Mouse (Mus musculus) neural tube, embryonic 11.5 days (tissue): ENCODE data around the gene Tnc. TPM values are rescaled to one million over a fixed set of nuclear protein-coding genes. Genes with fewer than 3 reads are reported as not detected.

Experiments used
- ATAC-seq: fragments of 200-750 bp; cut with Nextera tagmentation; 2 replicates; pipeline ENCODE4 v1.8.0; 2017; ENCODE audit warnings: moderate number of reproducible peaks, mild to moderate bottlenecking, moderate TSS enrichment, moderate library complexity; ENCODE audit not compliant: insufficient read depth, low FRiP score, low TSS enrichment
- DNase-seq: peaks from one replicate; pipeline ENCODE4 v3.0.0-alpha.2; 2015; ENCODE audit warnings: low spot score
- H3K27ac ChIP-seq: fragments of 300-500 bp; sonication (generic); 2 replicates; pipeline ENCODE4 v1.5.1; 2014; ENCODE audit warnings: low read depth, mild to moderate bottlenecking, low read length
- H3K27me3 ChIP-seq: fragments of 300-500 bp; sonication (generic); 2 replicates; pipeline ENCODE4 v1.6.1; 2014; ENCODE audit warnings: mild to moderate bottlenecking, low read length, mixed read lengths; ENCODE audit not compliant: control insufficient read depth, insufficient read depth
- H3K36me3 ChIP-seq: fragments of 300-500 bp; sonication (generic); 2 replicates; pipeline ENCODE4 v1.6.1; 2014; ENCODE audit warnings: mild to moderate bottlenecking, low read length, moderate library complexity, mixed read lengths; ENCODE audit not compliant: control insufficient read depth, insufficient read depth
- H3K4me1 ChIP-seq: fragments of 300-500 bp; sonication (generic); 2 replicates; pipeline ENCODE4 v1.6.1; 2014; ENCODE audit warnings: low read length, mixed read lengths; ENCODE audit not compliant: control insufficient read depth, insufficient read depth
- H3K4me2 ChIP-seq: fragments of 300-500 bp; sonication (generic); 2 replicates; pipeline ENCODE4 v1.6.1; 2014; ENCODE audit warnings: low read depth, mild to moderate bottlenecking, moderate library complexity
- H3K4me3 ChIP-seq: fragments of 300-500 bp; sonication (generic); 2 replicates; pipeline ENCODE4 v1.5.1; 2014; ENCODE audit warnings: low read depth, low read length
- H3K9ac ChIP-seq: fragments of 300-500 bp; sonication (generic); 2 replicates; pipeline ENCODE4 v1.6.1; 2014; ENCODE audit warnings: mild to moderate bottlenecking, low read length
- H3K9me3 ChIP-seq: fragments of 300-500 bp; sonication (generic); 2 replicates; pipeline ENCODE4 v1.6.1; 2016; ENCODE audit warnings: low read length; ENCODE audit not compliant: control insufficient read depth
- WGBS: fragments of 180-500 bp; shearing (Covaris S2); extraction: QIAGEN DNeasy Blood & Tissue Kit; methylation state at CpG from one replicate; pipeline ENCODE4 v1.1.7; 2014; 5-methylcytosine and 5-hydroxymethylcytosine counted together
- polyA plus RNA-seq: library from polyadenylated mRNA; unstranded; fragments of >200 nt; fragmentation: Nextera tagmentation; extraction: Ambion mirVana; gene quantifications from 2 replicates; pipeline ENCODE4 v1.2.1, GENCODE M21; 2014

The Tnc gene
- polyA plus RNA-seq, 1 experiment from 2014 or later: 7.2 TPM

- ATAC-seq: no peak
- no peak for DNase-seq
- no peak overlapping the region for H3K9ac ChIP-seq
- H3K27me3 ChIP-seq: no peaks in the 10 kb centered on the region
- H3K4me2 ChIP-seq: no peak overlapping the region
- no peaks in the 10 kb centered on the region for H3K9me3 ChIP-seq
- H3K4me3 ChIP-seq: no peak overlapping the region
- H3K4me1 ChIP-seq: no peaks in the 10 kb centered on the region
- H3K27ac ChIP-seq: no peak overlapping the region
- WGBS: 93% methylated on average over 5 of the region's 5 CpGs
- H3K36me3 ChIP-seq: no peaks in the 10 kb centered on the region
Observed at GRCm38 (mm10) chr4:63988090-63988489, 58.7 kb downstream of the Tnc start.

- no peak for ATAC-seq
- Histone ChIP-seq H3K4me3 (no peak overlapping the region), H3K9me3 (no peaks in the 10 kb centered on the region), H3K4me2 (no peak overlapping the region), H3K4me1 (no peaks in the 10 kb centered on the region), H3K36me3 (no peaks in the 10 kb centered on the region), H3K27ac (no peak overlapping the region), H3K27me3 (no peaks in the 10 kb centered on the region), H3K9ac (no peak overlapping the region)
- DNase-seq: no peak
Observed at GRCm38 (mm10) chr4:63986576-63986975, 60.2 kb downstream of the Tnc start.

- no peaks in the 10 kb centered on the region for H3K4me1 ChIP-seq
- no peak overlapping the region for H3K4me2 ChIP-seq
- 59% methylated on average over 8 of the region's 8 CpGs for WGBS
- H3K27me3 ChIP-seq: no peaks in the 10 kb centered on the region
- DNase-seq: no peak
- no peak overlapping the region for H3K27ac ChIP-seq
- H3K9ac ChIP-seq: no peak overlapping the region
- no peaks in the 10 kb centered on the region for H3K9me3 ChIP-seq
- H3K4me3 ChIP-seq: no peak overlapping the region
- no peaks in the 10 kb centered on the region for H3K36me3 ChIP-seq
- ATAC-seq: no peak
Observed at GRCm38 (mm10) chr4:63983098-63983445, 63.7 kb downstream of the Tnc start.

GRCm38 (mm10) chr4:63982425-63983097 is 64.3 kb downstream of the Tnc start:
- ATAC-seq (no peak), DNase-seq (no peak)
- Histone ChIP-seq H3K9ac (no peak overlapping the region), H3K4me3 (no peak overlapping the region), H3K4me2 (no peak overlapping the region), H3K9me3 (no peaks in the 10 kb centered on the region), H3K4me1 (no peaks in the 10 kb centered on the region), H3K36me3 (no peaks in the 10 kb centered on the region), H3K27ac (no peak overlapping the region), H3K27me3 (no peaks in the 10 kb centered on the region)
- 78% methylated on average over 12 of the region's 12 CpGs for WGBS

- Histone ChIP-seq H3K4me1 (no peaks in the 10 kb centered on the region), H3K4me3 (no peak overlapping the region), H3K9ac (no peak overlapping the region), H3K27me3 (no peaks in the 10 kb centered on the region), H3K36me3 (no peaks in the 10 kb centered on the region), H3K4me2 (no peak overlapping the region), H3K27ac (no peak overlapping the region), H3K9me3 (no peaks in the 10 kb centered on the region)
- ATAC-seq: no peak
- 79% methylated on average over 1 of the region's 1 CpGs for WGBS
- no peak for DNase-seq
Observed at GRCm38 (mm10) chr4:63980211-63980794, 66.5 kb downstream of the Tnc start.

- peak; percentile 20 for DNase-seq
- H3K27ac ChIP-seq: no peak overlapping the region
- 34% methylated on average over 2 of the region's 2 CpGs for WGBS
- no peaks in the 10 kb centered on the region for H3K9me3 ChIP-seq
- no peak overlapping the region for H3K4me2 ChIP-seq
- no peaks in the 10 kb centered on the region for H3K4me1 ChIP-seq
- ATAC-seq: no peak
- H3K36me3 ChIP-seq: no peaks in the 10 kb centered on the region
- no peak overlapping the region for H3K4me3 ChIP-seq
- H3K27me3 ChIP-seq: no peaks in the 10 kb centered on the region
- H3K9ac ChIP-seq: no peak overlapping the region
Observed at GRCm38 (mm10) chr4:63979635-63980034, 67.2 kb downstream of the Tnc start.

- DNase-seq (no peak), ATAC-seq (no peak)
- no peak overlapping the region for H3K4me2 ChIP-seq
- H3K27ac ChIP-seq: no peak overlapping the region
- H3K4me3 ChIP-seq: no peak overlapping the region
- H3K9me3 ChIP-seq: no peaks in the 10 kb centered on the region
- no peaks in the 10 kb centered on the region for H3K4me1 ChIP-seq
- 93% methylated on average over 2 of the region's 2 CpGs for WGBS
- H3K9ac ChIP-seq: no peak overlapping the region
- no peaks in the 10 kb centered on the region for H3K27me3 ChIP-seq
- H3K36me3 ChIP-seq: no peaks in the 10 kb centered on the region
Observed at GRCm38 (mm10) chr4:63972536-63972935, 74.3 kb downstream of the Tnc start.

- no peaks in the 10 kb centered on the region for H3K4me1 ChIP-seq
- no peak for DNase-seq
- no peak overlapping the region for H3K4me2 ChIP-seq
- H3K36me3 ChIP-seq: no peaks in the 10 kb centered on the region
- 56% methylated on average over 1 of the region's 1 CpGs for WGBS
- no peak overlapping the region for H3K4me3 ChIP-seq
- H3K9me3 ChIP-seq: no peaks in the 10 kb centered on the region
- no peak overlapping the region for H3K27ac ChIP-seq
- no peak for ATAC-seq
- no peak overlapping the region for H3K9ac ChIP-seq
- no peaks in the 10 kb centered on the region for H3K27me3 ChIP-seq
Observed at GRCm38 (mm10) chr4:63971762-63972161, 75.1 kb downstream of the Tnc start.

- DNase-seq (no peak), ATAC-seq (no peak)
- no peaks in the 10 kb centered on the region for H3K27me3 ChIP-seq
- no peak overlapping the region for H3K4me2 ChIP-seq
- no peaks in the 10 kb centered on the region for H3K9me3 ChIP-seq
- H3K36me3 ChIP-seq: no peaks in the 10 kb centered on the region
- 89% methylated on average over 4 of the region's 4 CpGs for WGBS
- H3K9ac ChIP-seq: no peak overlapping the region
- no peaks in the 10 kb centered on the region for H3K4me1 ChIP-seq
- H3K4me3 ChIP-seq: no peak overlapping the region
- no peak overlapping the region for H3K27ac ChIP-seq
Observed at GRCm38 (mm10) chr4:63970925-63971324, 75.9 kb downstream of the Tnc start.
